Mouse (Mus musculus): ENCODE measurements around the gene D030056L22Rik. TPM values are rescaled to one million over a fixed set of nuclear protein-coding genes. Genes with fewer than 3 reads are reported as not detected.
A peak's percentile ranks its signal among the peaks of the same experiment; 100 is the strongest.

Gene D030056L22Rik
- polyA plus RNA-seq, 1 experiment from 2014 or later = 30.5 TPM

- Histone ChIP-seq H3K27ac (ENCODE audit: low read length) (no peak overlapping the region), H3K4me3 (ENCODE audit: low read length) (no peak overlapping the region), H3K9me3 (ENCODE audit: low read length) (no peaks in the 10 kb centered on the region), H3K4me1 (ENCODE audit: insufficient read depth, low read length) (peaks cover 8% of the 10 kb centered on the region), H3K27me3 (ENCODE audit: insufficient read depth, low read length) (no peaks in the 10 kb centered on the region), H3K9ac (replicated peaks; ENCODE audit: low read length) (no peak overlapping the region), H3K36me3 (ENCODE audit: insufficient read depth, low read length) (peaks cover 4% of the 10 kb centered on the region), H3K4me2 (replicated peaks; ENCODE audit: low read depth, low read length) (no peak overlapping the region)
- 83% methylated on average over 3 of the region's 3 CpGs for WGBS
- no peak for ATAC-seq (ENCODE audit: low FRiP score, low TSS enrichment)
These were observed 7.3 kb downstream of the D030056L22Rik start for GRCm38 (mm10) chr19:18720337-18720736.

- H3K9ac ChIP-seq (replicated peaks; ENCODE audit: low read length) = no peak overlapping the region
- H3K4me1 ChIP-seq (ENCODE audit: insufficient read depth, low read length) = no peaks in the 10 kb centered on the region
- no peaks in the 10 kb centered on the region for H3K36me3 ChIP-seq (ENCODE audit: insufficient read depth, low read length)
- WGBS = 83% methylated on average over 2 of the region's 2 CpGs
- no peak overlapping the region for H3K4me2 ChIP-seq (replicated peaks; ENCODE audit: low read depth, low read length)
- H3K9me3 ChIP-seq (ENCODE audit: low read length) = no peaks in the 10 kb centered on the region
- no peak for ATAC-seq (ENCODE audit: low FRiP score, low TSS enrichment)
- no peaks in the 10 kb centered on the region for H3K27me3 ChIP-seq (ENCODE audit: insufficient read depth, low read length)
- H3K4me3 ChIP-seq (ENCODE audit: low read length) = no peak overlapping the region
- no peak overlapping the region for H3K27ac ChIP-seq (ENCODE audit: low read length)
These were observed 12.2 kb downstream of the D030056L22Rik start for GRCm38 (mm10) chr19:18725186-18725585.

- H3K4me2 ChIP-seq (replicated peaks; ENCODE audit: low read depth, low read length) = no peak overlapping the region
- WGBS = 70% methylated on average over 7 of the region's 7 CpGs
- ATAC-seq (ENCODE audit: low FRiP score, low TSS enrichment) = no peak
- no peak overlapping the region for H3K4me3 ChIP-seq (ENCODE audit: low read length)
- H3K36me3 ChIP-seq (ENCODE audit: insufficient read depth, low read length) = no peaks in the 10 kb centered on the region
- H3K27me3 ChIP-seq (ENCODE audit: insufficient read depth, low read length) = no peaks in the 10 kb centered on the region
- H3K4me1 ChIP-seq (ENCODE audit: insufficient read depth, low read length) = no peaks in the 10 kb centered on the region
- H3K9me3 ChIP-seq (ENCODE audit: low read length) = no peaks in the 10 kb centered on the region
- no peak overlapping the region for H3K27ac ChIP-seq (ENCODE audit: low read length)
- no peak overlapping the region for H3K9ac ChIP-seq (replicated peaks; ENCODE audit: low read length)
These were observed 17.3 kb downstream of the D030056L22Rik start for GRCm38 (mm10) chr19:18730255-18730654.

- Histone ChIP-seq H3K4me3 (ENCODE audit: low read length) (no peak overlapping the region), H3K4me1 (ENCODE audit: insufficient read depth, low read length) (no peaks in the 10 kb centered on the region), H3K27me3 (ENCODE audit: insufficient read depth, low read length) (no peaks in the 10 kb centered on the region), H3K36me3 (ENCODE audit: insufficient read depth, low read length) (no peaks in the 10 kb centered on the region), H3K9me3 (ENCODE audit: low read length) (no peaks in the 10 kb centered on the region), H3K9ac (replicated peaks; ENCODE audit: low read length) (no peak overlapping the region), H3K4me2 (replicated peaks; ENCODE audit: low read depth, low read length) (no peak overlapping the region), H3K27ac (ENCODE audit: low read length) (no peak overlapping the region)
- 27% methylated on average over 7 of the region's 7 CpGs for WGBS
- ATAC-seq (ENCODE audit: low FRiP score, low TSS enrichment) = no peak
These were observed 18.1 kb downstream of the D030056L22Rik start for GRCm38 (mm10) chr19:18731077-18731476.

GRCm38 (mm10) chr19:18735901-18736300 is 22.9 kb downstream of the D030056L22Rik start:
- no peak overlapping the region for H3K4me2 ChIP-seq (replicated peaks; ENCODE audit: low read depth, low read length)
- H3K4me3 ChIP-seq (ENCODE audit: low read length) = no peak overlapping the region
- no peak for ATAC-seq (ENCODE audit: low FRiP score, low TSS enrichment)
- 92% methylated on average over 4 of the region's 4 CpGs for WGBS
- H3K27ac ChIP-seq (ENCODE audit: low read length) = no peak overlapping the region
- H3K4me1 ChIP-seq (ENCODE audit: insufficient read depth, low read length) = no peaks in the 10 kb centered on the region
- H3K27me3 ChIP-seq (ENCODE audit: insufficient read depth, low read length) = no peaks in the 10 kb centered on the region
- H3K9ac ChIP-seq (replicated peaks; ENCODE audit: low read length) = no peak overlapping the region
- H3K36me3 ChIP-seq (ENCODE audit: insufficient read depth, low read length) = no peaks in the 10 kb centered on the region
- H3K9me3 ChIP-seq (ENCODE audit: low read length) = no peaks in the 10 kb centered on the region

- Histone ChIP-seq H3K4me2 (replicated peaks; ENCODE audit: low read depth, low read length) (no peak overlapping the region), H3K36me3 (ENCODE audit: insufficient read depth, low read length) (no peaks in the 10 kb centered on the region), H3K9me3 (ENCODE audit: low read length) (no peaks in the 10 kb centered on the region), H3K27ac (ENCODE audit: low read length) (no peak overlapping the region), H3K9ac (replicated peaks; ENCODE audit: low read length) (no peak overlapping the region), H3K4me1 (ENCODE audit: insufficient read depth, low read length) (no peaks in the 10 kb centered on the region), H3K27me3 (ENCODE audit: insufficient read depth, low read length) (no peaks in the 10 kb centered on the region), H3K4me3 (ENCODE audit: low read length) (no peak overlapping the region)
- ATAC-seq (ENCODE audit: low FRiP score, low TSS enrichment) = no peak
- 88% methylated on average over 7 of the region's 7 CpGs for WGBS
These were observed 26.2 kb downstream of the D030056L22Rik start for GRCm38 (mm10) chr19:18739146-18739545.

- Histone ChIP-seq H3K4me2 (replicated peaks; ENCODE audit: low read depth, low read length) (no peak overlapping the region), H3K36me3 (ENCODE audit: insufficient read depth, low read length) (no peaks in the 10 kb centered on the region), H3K9me3 (ENCODE audit: low read length) (no peaks in the 10 kb centered on the region), H3K4me1 (ENCODE audit: insufficient read depth, low read length) (no peaks in the 10 kb centered on the region), H3K27me3 (ENCODE audit: insufficient read depth, low read length) (no peaks in the 10 kb centered on the region), H3K4me3 (ENCODE audit: low read length) (no peak overlapping the region), H3K27ac (ENCODE audit: low read length) (no peak overlapping the region), H3K9ac (replicated peaks; ENCODE audit: low read length) (no peak overlapping the region)
- WGBS = 76% methylated on average over 5 of the region's 5 CpGs
- ATAC-seq (ENCODE audit: low FRiP score, low TSS enrichment) = no peak
These were observed 31.0 kb downstream of the D030056L22Rik start for GRCm38 (mm10) chr19:18743946-18744345.

GRCm38 (mm10) chr19:18746576-18747340 is 33.8 kb downstream of the D030056L22Rik start:
- no peak for ATAC-seq (ENCODE audit: low FRiP score, low TSS enrichment)
- Histone ChIP-seq H3K4me2 (replicated peaks; ENCODE audit: low read depth, low read length) (no peak overlapping the region), H3K27ac (ENCODE audit: low read length) (no peak overlapping the region), H3K36me3 (ENCODE audit: insufficient read depth, low read length) (no peaks in the 10 kb centered on the region), H3K9me3 (ENCODE audit: low read length) (no peaks in the 10 kb centered on the region), H3K4me1 (ENCODE audit: insufficient read depth, low read length) (peaks cover 12% of the 10 kb centered on the region), H3K27me3 (ENCODE audit: insufficient read depth, low read length) (no peaks in the 10 kb centered on the region), H3K4me3 (ENCODE audit: low read length) (no peak overlapping the region), H3K9ac (replicated peaks; ENCODE audit: low read length) (no peak overlapping the region)
- 53% methylated on average over 5 of the region's 5 CpGs for WGBS

- H3K9ac ChIP-seq (replicated peaks; ENCODE audit: low read length) = no peak overlapping the region
- WGBS = 78% methylated on average over 4 of the region's 4 CpGs
- H3K4me2 ChIP-seq (replicated peaks; ENCODE audit: low read depth, low read length) = no peak overlapping the region
- H3K27ac ChIP-seq (ENCODE audit: low read length) = no peak overlapping the region
- no peak overlapping the region for H3K4me3 ChIP-seq (ENCODE audit: low read length)
- no peak for ATAC-seq (ENCODE audit: low FRiP score, low TSS enrichment)
- peaks cover 12% of the 10 kb centered on the region for H3K4me1 ChIP-seq (ENCODE audit: insufficient read depth, low read length)
- H3K27me3 ChIP-seq (ENCODE audit: insufficient read depth, low read length) = no peaks in the 10 kb centered on the region
- H3K9me3 ChIP-seq (ENCODE audit: low read length) = no peaks in the 10 kb centered on the region
- no peaks in the 10 kb centered on the region for H3K36me3 ChIP-seq (ENCODE audit: insufficient read depth, low read length)
These were observed 34.4 kb downstream of the D030056L22Rik start for GRCm38 (mm10) chr19:18747379-18747778.

GRCm38 (mm10) chr19:18749598-18750339 is 36.8 kb downstream of the D030056L22Rik start, which contains the start of gene Trpm6:
Gene Trpm6 (plus strand): TSS chr19:18749983.
- WGBS = 4% methylated on average over 41 of the region's 41 CpGs
- Histone ChIP-seq H3K9ac (replicated peaks; ENCODE audit: low read length) (peak within 1 kb of the TSS; percentile 71), H3K4me2 (replicated peaks; ENCODE audit: low read depth, low read length) (peak within 1 kb of the TSS; percentile 87), H3K36me3 (ENCODE audit: insufficient read depth, low read length) (no peaks in the 10 kb centered on the region), H3K9me3 (ENCODE audit: low read length) (no peaks in the 10 kb centered on the region), H3K27me3 (ENCODE audit: insufficient read depth, low read length) (no peaks in the 10 kb centered on the region), H3K4me1 (ENCODE audit: insufficient read depth, low read length) (peaks cover 12% of the 10 kb centered on the region), H3K27ac (ENCODE audit: low read length) (no peak within 1 kb of the TSS), H3K4me3 (ENCODE audit: low read length) (peak within 1 kb of the TSS; percentile 51)
- peak; percentile 63; the same call in 1 of the 2 replicates for ATAC-seq (ENCODE audit: low FRiP score, low TSS enrichment)

All from kidney, embryonic 16.5 days (tissue).